Mouse (Mus musculus): ENCODE results near the gene Ifnl2.

Ifnl2 gene

DNA sequence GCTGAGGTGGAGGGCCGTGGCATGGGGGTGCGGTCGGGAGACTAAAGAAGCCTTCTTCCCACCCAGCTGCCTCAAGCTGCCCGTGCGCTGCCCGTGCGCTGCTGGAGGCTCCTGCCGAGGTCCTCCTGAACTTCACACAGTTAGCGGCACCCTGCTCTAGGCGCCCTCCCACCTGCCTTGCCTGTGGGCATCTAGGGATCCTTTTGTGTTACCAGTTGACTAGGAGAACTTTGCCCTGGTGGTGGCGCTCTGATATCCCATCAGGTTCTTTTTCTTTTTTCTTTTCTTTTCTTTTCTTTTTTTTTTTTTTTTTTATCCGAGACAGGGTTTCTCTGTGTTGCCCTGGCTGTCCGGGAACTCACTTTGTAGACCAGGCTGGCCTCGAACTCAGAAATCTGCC, 19.4 kb downstream of the Ifnl2 start:
- peak in 1 of 2 experiments; percentile 5 for DNase-seq

DNA sequence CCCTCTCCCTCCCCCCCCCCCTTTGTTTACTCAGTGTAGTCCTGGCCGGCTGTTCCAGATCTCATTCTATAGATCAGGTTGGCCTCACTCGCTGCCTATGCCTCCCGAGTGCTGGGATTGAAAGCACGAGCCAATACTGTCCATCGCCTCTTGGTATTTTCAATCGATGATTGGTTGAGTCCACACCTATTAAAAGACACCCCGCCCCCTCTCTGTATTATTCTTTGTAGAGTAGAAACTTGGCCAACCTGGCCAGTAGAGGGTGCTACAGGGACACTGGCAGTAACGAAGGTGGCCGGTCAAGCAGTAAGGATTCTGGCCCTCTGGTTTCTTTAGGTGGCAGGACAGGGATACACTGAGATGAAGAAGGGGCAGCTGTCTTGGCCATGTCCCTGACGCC, 19.8 kb downstream of the Ifnl2 start:
- DNase-seq = peak; percentile 84 to 90

DNA sequence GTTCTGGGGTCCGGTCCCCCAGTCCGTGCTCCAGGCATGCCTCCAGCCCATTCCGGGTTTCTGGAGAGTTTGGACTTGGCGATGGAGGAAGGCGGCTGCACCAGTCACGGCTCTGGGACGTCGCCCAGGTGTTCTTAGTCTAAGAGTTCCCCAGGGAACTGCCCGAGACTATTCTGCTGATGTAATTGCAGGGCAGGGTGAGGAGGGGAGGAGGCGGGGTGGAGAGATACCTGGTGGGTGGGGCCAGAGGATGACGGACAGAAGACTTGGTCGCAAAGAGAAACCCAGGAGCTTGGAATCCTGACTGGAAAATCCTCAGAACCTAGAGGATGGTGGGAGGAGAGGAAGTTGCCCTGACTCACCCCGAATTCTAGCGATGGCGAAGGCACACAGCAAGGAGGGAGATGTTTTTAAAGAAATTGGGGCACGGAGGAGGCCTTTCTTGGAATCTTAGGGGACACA, 22.2 kb downstream of the Ifnl2 start:
- peak; percentile 39 to 65 for DNase-seq

DNA sequence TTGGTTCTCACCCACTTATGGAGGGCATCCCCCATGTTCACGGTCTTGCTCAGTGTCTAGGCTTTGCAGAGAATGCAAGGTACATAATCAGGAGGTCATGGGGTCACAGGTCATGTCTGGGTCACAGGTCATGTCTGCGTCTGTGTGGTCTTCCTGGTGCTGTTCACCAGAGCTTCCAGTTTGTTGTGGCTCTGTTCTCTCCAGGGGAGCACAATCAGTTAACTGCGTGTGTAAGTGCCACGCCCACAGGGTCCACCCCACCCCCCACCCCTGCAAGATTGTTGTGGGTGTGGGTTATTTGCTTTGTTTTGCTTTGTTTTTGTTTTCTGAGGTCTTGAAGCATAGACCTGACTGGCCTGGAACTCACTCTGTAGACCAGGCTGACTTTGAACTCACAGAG, 26.1 kb downstream of the Ifnl2 start:
- DNase-seq = no peak

DNA sequence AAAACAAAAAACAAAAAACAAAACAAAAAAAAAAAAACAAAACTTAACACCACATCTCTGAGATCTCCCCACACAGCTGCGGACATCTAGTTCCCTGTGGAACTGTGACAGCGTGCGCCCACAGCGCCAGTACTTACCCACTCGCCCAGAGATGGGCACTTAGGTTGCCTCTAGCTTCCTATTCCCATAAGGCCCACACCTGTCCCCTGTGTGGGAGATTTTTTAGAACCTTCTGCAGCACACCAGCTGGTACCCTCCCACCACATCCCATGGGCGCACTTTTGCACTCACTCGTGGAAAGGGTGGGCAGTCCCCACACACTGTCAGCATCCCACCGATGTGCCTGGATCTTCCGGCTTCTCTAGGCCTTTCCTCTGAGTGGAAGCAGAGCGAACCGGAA, 27.4 kb downstream of the Ifnl2 start:
- DNase-seq = no peak

DNA sequence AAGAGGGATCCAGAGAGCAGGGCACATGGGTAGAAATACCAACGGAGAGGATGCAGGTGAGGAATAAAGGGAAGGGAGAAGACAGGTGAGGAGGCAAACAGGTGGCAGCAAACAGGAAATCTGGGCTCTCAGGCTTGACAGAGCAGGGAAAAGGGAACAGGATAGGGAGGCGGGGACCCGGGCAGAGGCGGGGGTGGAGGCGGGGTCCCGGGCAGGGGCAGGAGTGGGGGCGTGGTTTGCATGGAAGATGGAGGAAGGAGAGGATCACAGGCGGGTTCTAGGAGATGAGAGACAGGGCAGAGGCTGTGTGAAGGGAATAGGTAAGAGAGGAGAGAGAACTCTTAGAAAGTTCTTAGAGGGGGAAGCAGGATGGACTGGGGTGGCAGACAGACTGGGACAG, 31.4 kb downstream of the Ifnl2 start:
- peak in 1 of 2 experiments; percentile 11 for DNase-seq

DNA sequence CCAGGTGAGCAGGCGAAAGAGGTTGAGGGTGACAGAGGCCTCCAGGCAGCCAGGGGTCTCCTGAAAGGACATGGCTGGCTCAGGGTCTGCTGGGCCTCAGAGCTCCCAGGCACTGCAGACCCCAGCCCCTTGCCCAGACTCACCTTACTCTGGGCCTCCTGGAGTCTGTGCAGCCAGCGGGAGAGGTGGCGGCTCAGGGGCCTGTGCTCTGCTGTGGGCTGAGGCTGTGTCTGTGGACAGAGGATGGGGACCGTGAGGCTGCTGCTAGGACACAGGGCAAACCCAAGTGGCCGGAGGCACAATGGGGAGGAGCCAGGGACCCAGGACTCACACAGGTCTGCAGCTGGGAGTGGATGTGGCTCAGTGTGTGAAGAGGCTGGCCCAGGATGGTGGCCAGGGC, 32.9 kb downstream of the Ifnl2 start:
- no peak for DNase-seq

DNA sequence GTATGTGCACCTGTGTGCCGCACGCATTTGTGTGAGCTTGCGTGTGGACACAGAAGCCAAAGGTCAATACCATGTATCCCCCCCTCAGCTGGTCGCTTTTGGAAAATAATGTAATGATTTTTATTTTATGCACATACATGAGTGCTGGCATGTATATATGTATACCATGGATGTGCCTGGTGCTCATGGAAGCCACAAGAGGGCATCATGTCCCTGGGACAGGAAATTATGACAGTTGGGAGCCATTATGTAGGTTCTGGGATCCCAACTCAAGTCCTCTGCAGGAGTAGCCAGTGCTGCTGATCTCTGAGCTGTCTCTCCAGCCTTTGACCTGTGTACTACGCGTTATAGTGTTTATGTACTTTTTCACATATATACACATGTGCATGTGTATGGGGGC, 34.1 kb downstream of the Ifnl2 start:
- no peak for DNase-seq

DNA sequence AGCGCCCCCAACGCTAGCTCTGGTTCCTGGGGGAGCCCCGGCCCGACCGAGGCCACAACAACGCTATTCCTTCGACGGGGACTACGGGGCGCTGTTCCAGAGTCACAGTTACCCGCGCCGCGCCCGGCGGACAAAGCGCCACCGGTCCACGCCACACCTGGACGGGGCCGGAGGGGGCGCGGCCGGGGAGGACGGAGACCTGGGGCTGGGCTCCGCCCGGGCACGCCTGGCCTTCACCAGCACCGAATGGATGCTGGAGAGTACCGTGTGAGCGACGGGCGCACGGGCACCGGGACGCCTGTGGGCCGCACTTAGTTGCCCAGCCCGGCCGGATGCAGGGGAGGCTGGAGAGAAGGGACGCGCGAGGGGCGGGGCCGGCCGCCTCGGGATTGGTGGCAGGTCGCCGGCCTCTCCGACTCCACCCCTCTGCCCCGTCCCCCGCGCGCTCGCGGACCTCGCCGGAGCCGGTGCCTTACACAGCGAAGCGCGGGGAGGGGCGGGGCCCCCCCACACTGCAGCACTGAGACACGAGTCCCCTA, 43.0 kb downstream of the Ifnl2 start:
- peak; percentile 74 to 82 for DNase-seq

DNA sequence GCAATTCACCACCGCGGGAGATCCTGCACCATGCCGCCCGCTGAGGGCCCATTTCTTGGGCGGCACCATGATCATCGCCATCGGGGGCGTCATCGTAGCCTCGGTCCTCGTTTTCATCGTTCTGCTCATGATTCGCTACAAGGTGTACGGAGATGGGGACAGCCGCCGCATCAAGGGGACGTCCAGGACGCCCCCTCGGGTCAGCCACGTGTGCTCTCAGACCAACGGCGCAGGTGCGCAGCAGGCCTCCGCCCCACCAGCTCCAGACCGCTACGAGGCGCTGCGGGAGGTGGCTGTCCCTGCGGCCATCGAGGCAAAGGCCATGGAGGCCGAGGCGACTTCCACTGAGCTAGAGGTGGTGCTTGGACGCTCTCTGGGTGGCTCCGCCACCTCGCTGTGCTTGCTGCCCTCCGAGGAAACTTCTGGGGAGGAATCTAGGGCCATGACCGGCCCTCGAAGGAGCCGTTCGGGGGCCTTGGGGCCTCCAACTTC, 43.5 kb downstream of the Ifnl2 start:
- DNase-seq = no peak

DNA sequence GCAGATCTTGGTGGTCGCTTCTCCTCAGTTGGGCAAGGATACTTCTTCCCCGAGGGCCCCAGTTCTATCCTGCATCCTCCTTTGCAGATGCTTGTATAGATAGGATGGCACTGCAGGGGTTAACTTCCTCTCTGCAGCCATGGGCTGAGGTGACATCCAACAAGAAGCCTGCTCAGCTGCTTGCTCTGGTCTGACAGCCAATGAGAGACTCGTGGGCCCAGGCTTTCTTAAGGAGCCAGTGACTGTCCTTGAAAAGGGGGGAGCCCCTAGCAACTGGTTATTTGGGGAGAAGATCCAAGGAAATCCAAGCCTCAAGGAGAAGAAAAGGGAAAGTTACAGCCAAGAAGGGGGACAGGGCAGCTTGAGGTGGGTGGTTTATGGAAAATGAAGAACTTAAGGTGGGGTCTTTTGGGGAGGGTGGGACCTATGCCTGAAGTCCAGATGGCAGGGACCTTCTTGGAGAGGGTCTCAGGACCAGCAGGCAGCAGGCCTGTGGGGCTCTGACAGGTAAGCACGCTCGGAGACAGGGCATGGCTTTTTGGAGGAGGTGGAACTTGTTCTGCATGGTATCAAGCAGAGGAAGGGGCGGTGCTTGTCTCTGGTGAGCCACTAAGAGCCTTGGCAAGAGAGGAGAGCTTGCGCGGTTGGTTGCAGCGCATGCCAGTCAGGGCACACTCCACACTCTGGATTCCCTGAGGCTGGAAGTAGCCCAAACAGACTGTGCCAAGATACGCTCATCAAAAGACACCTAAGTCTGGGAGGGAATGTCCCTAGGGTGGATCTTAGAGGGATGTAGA, 45.6 kb downstream of the Ifnl2 start:
- DNase-seq = peak; percentile 78 to 91

DNA sequence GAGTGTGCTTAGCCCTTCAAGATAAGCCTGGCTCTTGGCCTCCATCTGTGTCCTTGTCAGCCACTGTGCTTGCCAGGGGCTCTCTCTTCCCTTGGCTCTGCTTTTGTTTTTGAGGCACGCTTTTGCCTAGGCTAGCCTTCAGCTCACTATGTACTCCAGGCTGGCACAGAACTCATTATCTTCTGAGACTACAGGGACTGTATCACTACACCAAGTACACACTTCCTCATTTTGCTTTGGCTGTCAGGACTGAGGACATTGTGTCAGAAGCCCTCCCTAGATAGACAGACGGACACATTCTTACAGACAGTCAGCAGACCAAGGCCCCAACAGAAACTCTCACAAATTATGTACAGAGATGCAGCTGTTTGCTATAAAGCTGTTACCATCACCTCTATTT, 47.5 kb downstream of the Ifnl2 start:
- no peak for DNase-seq

DNA sequence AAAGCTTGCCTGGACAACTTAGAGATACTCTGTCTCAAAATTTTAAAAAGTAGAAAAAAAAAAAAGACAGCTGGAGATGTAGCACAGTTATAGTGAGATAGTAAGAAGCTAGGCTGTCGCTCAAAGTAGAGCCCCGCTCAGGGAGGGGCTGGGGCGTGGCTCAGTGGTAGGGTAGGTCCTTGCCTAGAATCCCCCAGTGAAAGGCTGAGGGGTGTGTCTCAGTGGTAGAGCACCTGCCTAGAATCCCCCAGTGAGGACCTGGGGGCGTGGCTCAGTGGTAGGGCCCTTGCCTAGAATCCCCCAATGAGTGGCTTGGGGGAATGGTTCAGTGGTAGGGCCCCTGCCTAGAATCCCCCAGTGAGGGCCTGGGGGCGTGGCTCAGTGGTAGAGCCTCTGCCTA, 49.9 kb downstream of the Ifnl2 start:
- no peak for DNase-seq
